Mouse (Mus musculus): ENCODE measurements around the gene Bahcc1. TPM values are rescaled to one million over a fixed set of nuclear protein-coding genes. Genes with fewer than 3 reads are reported as not detected.

Bahcc1 gene
- total RNA-seq, 1 experiment, result 11.7 TPM

DNA sequence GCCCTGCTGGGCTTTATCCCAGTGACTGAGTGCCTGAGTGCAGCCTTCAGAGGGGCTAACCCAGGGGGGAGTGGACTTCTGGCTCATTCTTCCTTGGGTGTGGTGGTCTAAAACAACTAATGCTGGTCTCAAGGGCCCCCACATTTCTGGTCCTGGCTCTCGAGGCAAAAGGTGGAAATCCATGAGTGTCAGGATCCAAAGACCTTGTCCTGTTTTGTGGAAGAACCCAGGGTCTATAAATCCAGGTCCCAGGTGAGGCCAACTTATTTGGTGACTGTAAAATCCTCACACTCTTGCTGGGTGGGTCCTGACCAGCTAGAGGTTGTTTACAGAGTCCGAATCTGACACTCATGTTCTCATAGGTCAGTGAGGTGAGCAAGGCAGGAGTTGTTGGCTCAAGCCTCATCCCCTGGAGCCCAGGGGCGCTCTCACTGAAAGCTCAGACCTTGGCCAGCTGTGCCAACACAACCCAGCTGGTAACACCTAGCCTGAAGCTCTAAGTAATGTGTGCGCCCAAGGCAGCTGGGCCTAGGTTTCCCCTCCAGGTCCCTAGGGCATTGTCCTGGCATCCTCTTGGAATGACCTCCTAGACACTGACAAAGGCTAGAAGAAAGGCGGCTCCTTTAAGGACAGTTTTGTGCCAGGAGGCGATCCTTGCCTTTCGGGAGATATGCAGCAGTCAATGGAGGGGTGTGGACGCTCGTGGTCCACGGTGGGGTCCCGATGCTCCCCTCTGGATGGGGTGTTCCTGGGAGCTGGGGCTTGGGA, 8.1 kb upstream of the Bahcc1 start:
- no peak for TF ChIP-seq MAFK (IDR thresholded peaks at IDR 0.05; ENCODE audit: insufficient read depth, low read depth, low read length)
- TF ChIP-seq ZNF384 (IDR thresholded peaks at IDR 0.05; ENCODE audit: low read depth, low read length), result no peak
- no peak for TF ChIP-seq ZC3H11A (IDR thresholded peaks at IDR 0.05; ENCODE audit: borderline replicate concordance, low read depth, low read length)
- no peak for TF ChIP-seq CHD2 (IDR thresholded peaks at IDR 0.05; ENCODE audit: low read depth, low read length)
- no peak for TF ChIP-seq HCFC1 (IDR thresholded peaks at IDR 0.05; ENCODE audit: borderline replicate concordance, insufficient read depth, low read length)
- in situ Hi-C loops (cut with MboI; ENCODE audit: low sequenced_read_pairs in 2 of 2, unreplicated experiment in 2 of 2), result loop anchor here in 1 of 2 experiments (25.0 kb wide), 1 partner anchor 1137 kb away; the partner anchor contains the start of gene Cbx4

GRCm38 (mm10) chr11:120225256-120226195, 7.2 kb upstream of the Bahcc1 start:
- DNase-seq (ENCODE audit: low read depth, low spot score), result no peak
- TF ChIP-seq ZNF384 (IDR thresholded peaks at IDR 0.05; ENCODE audit: low read depth, low read length) (no peak), MAFK (IDR thresholded peaks at IDR 0.05; ENCODE audit: insufficient read depth, low read depth, low read length) (no peak), CHD2 (IDR thresholded peaks at IDR 0.05; ENCODE audit: low read depth, low read length) (no peak), HCFC1 (IDR thresholded peaks at IDR 0.05; ENCODE audit: borderline replicate concordance, insufficient read depth, low read length) (no peak), ZC3H11A (IDR thresholded peaks at IDR 0.05; ENCODE audit: borderline replicate concordance, low read depth, low read length) (no peak)

More for the DNA sequence above, 8.1 kb upstream of the Bahcc1 start:
- H3K4me3 ChIP-seq (ENCODE audit: insufficient read depth in 1 of 2, low read depth in 1 of 2, low read length in 2 of 2, poor library complexity in 1 of 2, severe bottlenecking in 1 of 2), result peak overlapping the region; percentile 33 to 45
- H3K9me3 ChIP-seq (ENCODE audit: control insufficient read depth, insufficient read depth, low read depth, low read length), result no peaks in the 10 kb centered on the region
- peaks cover 3% of the 10 kb centered on the region; the same call in 1 of the 2 replicates for H3K36me3 ChIP-seq (ENCODE audit: control insufficient read depth, insufficient read depth, low read length, poor library complexity, severe bottlenecking)
- H3K9ac ChIP-seq (ENCODE audit: insufficient read depth, low read depth, low read length, poor library complexity, severe bottlenecking), result peak overlapping the region; percentile 40; the same call in 1 of the 2 replicates
- DNase-seq (ENCODE audit: low read depth, low spot score), result no peak
- peaks cover 0 to 18% of the 10 kb centered on the region in 2 experiments; a peak in 2 of 4 replicates for H3K4me1 ChIP-seq (ENCODE audit: control insufficient read depth in 2 of 2, insufficient read depth in 2 of 2, low read length in 2 of 2, poor library complexity in 1 of 2)
- no peak overlapping the region for H3K27ac ChIP-seq (ENCODE audit: insufficient read depth, low read depth, low read length, poor library complexity, severe bottlenecking)

DNA sequence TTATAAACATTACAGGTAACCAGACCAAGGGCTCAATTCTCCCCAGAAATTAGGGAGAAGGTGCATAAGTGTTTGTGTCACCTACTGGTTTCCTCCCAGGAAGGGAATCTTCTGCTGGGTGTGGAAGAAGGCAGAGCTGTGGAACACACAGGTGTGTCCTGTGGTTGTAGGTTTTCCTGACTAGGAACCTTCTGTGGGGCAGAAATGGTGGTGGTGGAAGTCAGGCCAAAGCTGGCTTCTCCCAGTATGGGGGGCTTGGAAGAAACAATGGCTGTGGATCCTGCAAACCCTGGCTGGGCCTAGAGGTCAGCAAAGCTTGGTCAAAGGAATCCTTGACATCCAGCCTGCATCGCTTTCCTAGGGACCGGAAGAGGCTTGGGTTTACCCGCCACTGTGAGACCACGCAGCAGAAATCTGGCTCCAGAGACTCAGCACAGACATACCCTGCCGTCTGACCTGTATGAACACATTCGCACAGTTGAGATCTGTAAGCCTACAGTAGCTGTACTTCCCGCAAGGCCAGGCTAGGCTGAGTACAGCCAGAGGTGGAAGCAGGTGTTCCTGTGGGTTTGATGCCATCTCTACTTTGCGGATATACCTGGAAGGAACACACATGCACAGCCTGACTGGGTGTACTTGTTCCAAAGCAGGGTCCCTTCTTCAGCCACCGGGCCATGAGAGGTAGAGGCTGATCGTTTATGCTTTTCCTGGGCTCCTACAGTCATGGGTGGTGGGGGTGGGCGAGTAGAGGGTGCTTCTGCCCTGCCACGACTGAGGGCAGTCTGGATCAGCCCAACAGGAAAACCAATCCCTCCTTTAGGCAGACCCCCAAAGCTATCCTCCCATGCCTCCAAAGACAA, 6.1 kb upstream of the Bahcc1 start:
- no peaks in the 10 kb centered on the region for H3K9me3 ChIP-seq (ENCODE audit: control insufficient read depth, insufficient read depth, low read depth, low read length)
- TF ChIP-seq HCFC1 (IDR thresholded peaks at IDR 0.05; ENCODE audit: borderline replicate concordance, insufficient read depth, low read length), result no peak
- no peak for TF ChIP-seq CHD2 (IDR thresholded peaks at IDR 0.05; ENCODE audit: low read depth, low read length)
- TF ChIP-seq MAFK (IDR thresholded peaks at IDR 0.05; ENCODE audit: insufficient read depth, low read depth, low read length), result no peak
- H3K4me1 ChIP-seq (ENCODE audit: control insufficient read depth in 2 of 2, insufficient read depth in 2 of 2, low read length in 2 of 2, poor library complexity in 1 of 2), result peaks cover under 1 to 18% of the 10 kb centered on the region in 2 experiments; a peak in 3 of 4 replicates
- H3K36me3 ChIP-seq (ENCODE audit: control insufficient read depth, insufficient read depth, low read length, poor library complexity, severe bottlenecking), result peaks cover 3% of the 10 kb centered on the region; the same call in 1 of the 2 replicates
- H3K9ac ChIP-seq (ENCODE audit: insufficient read depth, low read depth, low read length, poor library complexity, severe bottlenecking), result no peak overlapping the region
- in situ Hi-C loops (cut with MboI; ENCODE audit: low sequenced_read_pairs in 2 of 2, unreplicated experiment in 2 of 2), result loop anchor here in 1 of 2 experiments (25.0 kb wide), 1 partner anchor 1139 kb away; the partner anchor contains the start of gene Cbx4
- H3K4me3 ChIP-seq (ENCODE audit: insufficient read depth in 1 of 2, low read depth in 1 of 2, low read length in 2 of 2, poor library complexity in 1 of 2, severe bottlenecking in 1 of 2), result no peak overlapping the region
- no peak overlapping the region for H3K27ac ChIP-seq (ENCODE audit: insufficient read depth, low read depth, low read length, poor library complexity, severe bottlenecking)
- DNase-seq (ENCODE audit: low read depth, low spot score), result no peak

More at GRCm38 (mm10) chr11:120225256-120226195, 7.2 kb upstream of the Bahcc1 start:
- in situ Hi-C loops (cut with MboI; ENCODE audit: low sequenced_read_pairs in 2 of 2, unreplicated experiment in 2 of 2), result loop anchor here in 1 of 2 experiments (25.0 kb wide), 1 partner anchor 1138 kb away; the partner anchor contains the start of gene Cbx4
- no peaks in the 10 kb centered on the region for H3K9me3 ChIP-seq (ENCODE audit: control insufficient read depth, insufficient read depth, low read depth, low read length)
- H3K36me3 ChIP-seq (ENCODE audit: control insufficient read depth, insufficient read depth, low read length, poor library complexity, severe bottlenecking), result peaks cover 3% of the 10 kb centered on the region; the same call in 1 of the 2 replicates
- peak overlapping the region; percentile 40 for H3K9ac ChIP-seq (ENCODE audit: insufficient read depth, low read depth, low read length, poor library complexity, severe bottlenecking)
- no peak overlapping the region for H3K27ac ChIP-seq (ENCODE audit: insufficient read depth, low read depth, low read length, poor library complexity, severe bottlenecking)
- H3K4me3 ChIP-seq (ENCODE audit: insufficient read depth in 1 of 2, low read depth in 1 of 2, low read length in 2 of 2, poor library complexity in 1 of 2, severe bottlenecking in 1 of 2), result peak overlapping the region; percentile 33 to 45
- peaks cover 0 to 18% of the 10 kb centered on the region in 2 experiments; a peak in 2 of 4 replicates for H3K4me1 ChIP-seq (ENCODE audit: control insufficient read depth in 2 of 2, insufficient read depth in 2 of 2, low read length in 2 of 2, poor library complexity in 1 of 2)

All from ES-E14 (cell line).